Mouse (Mus musculus) B cell, adult 67 days (primary cell): ENCODE data around the gene Isg20l2. TPM values are rescaled to one million over a fixed set of nuclear protein-coding genes. Genes with fewer than 3 reads are reported as not detected.

Experiments used
- total RNA-seq, 2 experiments: library from RNA; stranded (reverse); gene quantifications; 4 replicates each; pipeline ENCODE4 v1.2.4; 2023

The Isg20l2 gene
- total RNA-seq = 10 to 100 TPM; 65.3 to 67.4 TPM

DNA sequence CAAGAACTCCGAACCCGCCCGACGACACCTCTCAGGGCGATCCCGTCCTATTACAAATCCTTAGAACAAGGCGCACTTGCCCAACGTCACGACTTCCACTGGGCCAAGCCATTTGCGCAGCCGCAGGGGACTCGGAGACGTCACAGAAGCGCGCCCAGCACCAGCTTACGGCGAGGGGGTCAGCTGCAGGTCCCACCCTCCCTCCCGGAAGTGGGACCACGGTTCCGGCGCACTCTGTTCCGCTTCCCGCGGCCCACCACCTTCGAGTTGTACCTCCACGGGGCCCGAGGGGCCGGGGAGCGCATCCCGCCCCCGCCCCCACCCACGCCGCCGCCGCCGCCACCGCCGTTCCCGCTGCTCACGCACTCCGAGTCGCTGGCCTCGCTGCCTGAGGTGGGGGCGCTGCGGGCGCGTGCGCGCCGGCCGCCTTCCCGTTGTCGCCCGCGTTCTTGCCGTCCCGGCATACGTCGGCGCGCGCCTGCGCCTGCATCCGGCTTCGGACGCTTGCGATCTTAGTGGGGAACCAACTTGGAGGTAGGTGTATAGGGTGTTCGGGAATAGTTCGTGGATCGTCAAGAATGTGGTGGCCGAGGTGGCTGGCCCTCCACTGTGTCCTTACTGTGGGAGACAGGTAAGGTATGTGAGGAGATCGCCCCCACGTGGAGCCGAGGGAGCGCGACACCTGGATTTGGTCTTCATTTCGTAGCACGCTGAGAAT, at the start of gene Isg20l2, which contains the start of gene Rrnad1:
Gene Isg20l2, plus strand, starts transcription at position 237 of the 718 bp plus-strand sequence.
Gene Rrnad1, minus strand, starts transcription at position 640 of the 718 bp plus-strand sequence.

DNA sequence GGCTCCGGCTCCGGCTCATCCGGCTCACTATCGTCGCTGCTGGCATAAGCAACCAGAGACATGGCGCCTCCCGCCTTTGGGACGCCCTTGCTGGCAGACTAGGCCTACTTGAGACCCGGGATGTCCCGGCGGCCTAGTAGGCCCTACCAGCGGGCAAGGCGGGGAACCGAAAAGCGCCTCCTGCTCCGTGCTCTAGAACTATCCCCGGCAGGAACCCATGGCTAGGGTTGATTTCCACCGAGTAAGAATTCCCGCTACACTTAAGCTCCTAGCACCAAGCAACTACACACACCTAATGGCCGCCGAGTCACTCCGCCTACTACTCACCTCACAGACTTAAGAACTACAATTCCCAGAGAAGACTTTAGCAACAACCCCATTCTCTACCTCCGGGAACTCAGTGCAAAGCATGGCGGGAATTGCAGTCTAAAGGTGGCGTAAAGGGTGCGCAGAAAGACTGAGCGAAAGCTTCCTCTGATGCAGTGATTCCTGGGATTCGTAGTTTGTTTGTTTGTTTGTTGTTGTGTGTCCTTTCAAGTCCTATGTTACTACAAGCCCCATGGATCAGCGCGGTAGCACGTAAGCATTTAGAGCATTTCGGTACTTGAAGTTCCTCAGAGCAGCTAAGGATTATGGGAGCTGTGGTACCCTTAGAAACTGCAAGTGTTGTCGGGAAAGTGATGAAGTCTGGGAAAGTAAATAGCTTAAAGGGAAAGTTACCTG, 44.7 kb upstream of the Isg20l2 start, which contains the start of gene Prcc:
Gene Prcc, minus strand, starts transcription at position 328 of the 723 bp plus-strand sequence.

GRCm38 (mm10) chr3:87905880-87906485, 24.1 kb upstream of the Isg20l2 start, which contains the start of gene Hdgf:
Gene Hdgf (plus strand): TSS chr3:87906321.

GRCm38 (mm10) chr3:87919336-87920108, 10.6 kb upstream of the Isg20l2 start, which contains the start of gene Mrpl24:
Gene Mrpl24 (plus strand): TSS chr3:87919506.

DNA sequence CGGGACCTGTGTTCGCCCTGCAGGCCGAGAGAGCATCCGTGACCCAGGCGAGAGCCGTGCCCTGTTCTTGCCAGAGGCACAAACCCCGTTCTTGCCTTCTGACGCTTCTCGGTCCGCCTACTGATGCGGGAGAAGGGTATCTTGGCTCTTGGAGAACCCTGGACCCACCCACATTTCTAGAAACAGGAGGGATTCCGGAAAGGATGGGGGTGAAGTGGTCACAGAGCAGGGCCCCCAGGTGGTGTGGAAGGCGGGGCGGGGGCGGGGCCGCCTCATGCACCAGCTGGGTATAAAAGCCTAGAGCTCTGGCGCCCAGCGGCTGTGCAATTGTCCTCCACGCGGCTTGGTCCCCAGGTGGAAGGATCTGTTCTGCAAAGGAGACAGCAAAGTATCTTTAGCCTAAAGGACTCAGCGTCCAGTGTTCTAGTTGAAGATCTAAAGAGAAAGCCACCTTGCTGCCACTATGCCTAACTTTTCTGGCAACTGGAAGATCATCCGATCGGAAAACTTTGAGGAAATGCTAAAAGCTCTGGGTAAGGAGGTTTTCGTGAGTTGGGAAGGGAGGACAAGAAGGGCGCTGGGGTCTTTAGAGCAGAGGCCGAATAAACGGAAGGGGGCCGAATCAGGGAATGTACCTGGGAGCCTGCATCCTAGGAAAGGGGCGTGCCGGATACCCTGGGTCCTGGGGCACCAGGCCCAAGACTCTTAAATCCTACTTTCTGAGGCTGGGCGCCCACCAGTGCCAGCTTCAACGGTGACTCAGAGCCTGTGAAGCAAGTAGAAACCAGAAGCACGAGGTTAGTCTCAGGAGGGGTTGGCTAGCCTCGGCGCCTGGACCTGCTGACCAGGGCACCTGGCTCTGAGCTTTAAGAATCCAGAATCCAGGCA, 18.5 kb downstream of the Isg20l2 start, which contains the start of gene Crabp2:
Gene Crabp2, plus strand, starts transcription at position 289 of the 888 bp plus-strand sequence.

GRCm38 (mm10) chr3:87970939-87971488, 40.9 kb downstream of the Isg20l2 start, which contains the start of gene Nes:
Gene Nes (plus strand): TSS chr3:87971078.

Other genes starting within 250 kb of the Isg20l2 start
- under 1 TPM in 1 of 2 experiments, not detected in 1; 0.67 TPM for gene Lrrc71, start 181.7 kb upstream of the Isg20l2 start, total RNA-seq
- not detected for gene Ntrk1, start 135.2 kb upstream of the Isg20l2 start, total RNA-seq
- under 1 TPM in 1 of 2 experiments, not detected in 1; 0.12 TPM for gene Insrr, start 133.4 kb upstream of the Isg20l2 start, total RNA-seq
- gene Pear1, start 106.0 kb upstream of the Isg20l2 start, total RNA-seq = 10 to 100 TPM; 22.3 to 30.3 TPM
- gene Sh2d2a, start 83.6 kb upstream of the Isg20l2 start, total RNA-seq = 10 to 100 TPM; 29.2 to 32.6 TPM
- 10 to 100 TPM; 56.5 to 62.3 TPM for gene Prcc, start 44.7 kb upstream of the Isg20l2 start, total RNA-seq
- 10 to 100 TPM; 83.0 to 85.0 TPM for gene Hdgf, start 24.0 kb upstream of the Isg20l2 start, total RNA-seq
- 100 to 1,000 TPM; 134 to 154 TPM for gene Mrpl24, start 10.8 kb upstream of the Isg20l2 start, total RNA-seq
- gene Rrnad1, start 403 bp downstream of the Isg20l2 start, total RNA-seq = 10 to 100 TPM; 41.3 to 46.0 TPM
- 1 to 10 TPM in 1 of 2 experiments, not detected in 1; 3.1 TPM for gene Crabp2, start 18.4 kb downstream of the Isg20l2 start, total RNA-seq
- not detected for gene Nes, start 40.8 kb downstream of the Isg20l2 start, total RNA-seq
- not detected for gene Bcan, start 69.9 kb downstream of the Isg20l2 start, total RNA-seq
- gene Hapln2, start 97.3 kb downstream of the Isg20l2 start, total RNA-seq = not detected
- 10 to 100 TPM; 15.8 to 15.9 TPM for gene Gpatch4, start 112.8 kb downstream of the Isg20l2 start, total RNA-seq
- gene Naxe, start 128.2 kb downstream of the Isg20l2 start, total RNA-seq = 10 to 100 TPM; 38.3 to 38.9 TPM
- not detected for gene Ttc24, start 148.0 kb downstream of the Isg20l2 start, total RNA-seq
- under 1 TPM; 0.27 to 0.32 TPM for gene Iqgap3, start 151.7 kb downstream of the Isg20l2 start, total RNA-seq
- gene Mef2d, start 212.1 kb downstream of the Isg20l2 start, total RNA-seq = 100 to 1,000 TPM; 280 to 371 TPM